Mouse (Mus musculus) small intestine, adult 2 months (tissue): ENCODE results near the gene Taf1c.

ENCODE experiments used
- CTCF ChIP-seq: fragments of 200-500 bp; IDR thresholded peaks from 2 replicates; pipeline ENCODE4 v1.5.1; 2012; ENCODE audit warnings: low read depth, mild to moderate bottlenecking, control low read depth, inconsistent platforms, low read length, moderate library complexity, mixed read lengths; ENCODE audit not compliant: insufficient replicate concordance, insufficient read length; ENCODE audit errors: extremely low read depth
- POLR2A ChIP-seq: fragments of 200-500 bp; IDR thresholded peaks from 2 replicates; pipeline ENCODE4 v1.6.1; 2012; ENCODE audit warnings: low read depth, mild to moderate bottlenecking, control low read depth, inconsistent platforms, low read length, moderate library complexity

DNA sequence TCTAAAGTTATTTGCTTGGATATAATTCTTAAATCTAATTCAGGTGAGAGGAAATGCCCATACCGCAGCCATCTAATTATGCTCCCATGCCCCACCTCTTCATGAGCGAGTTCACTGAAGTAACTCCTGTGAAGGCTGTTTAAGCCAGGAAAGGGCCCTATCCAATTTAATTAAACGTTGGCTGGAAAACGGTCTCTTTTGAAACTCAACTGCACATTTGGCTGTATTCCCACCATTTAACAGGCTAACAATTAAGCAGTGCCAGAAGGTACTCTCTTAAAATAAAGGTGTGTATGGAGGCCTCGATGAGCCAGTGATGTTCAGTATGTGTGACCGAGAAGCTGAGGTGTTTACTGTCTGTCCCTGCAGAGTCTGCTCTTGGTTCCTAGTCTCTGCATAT lies 49.2 kb downstream of the Taf1c start:
- TF ChIP-seq CTCF = no peak
- TF ChIP-seq POLR2A = no peak
